Mouse (Mus musculus) hematopoietic stem cell, adult 5-6 weeks (primary cell): ENCODE measurements around the gene Dtx3l. TPM values are rescaled to one million over a fixed set of nuclear protein-coding genes. Genes with fewer than 3 reads are reported as not detected.
"Not testable (repeated sequence)": the region's sequence is repeated elsewhere in the genome, so short reads cannot be mapped to it uniquely, and the experiment has no call there.

Experiments used
- ATAC-seq, 2 experiments: fragments of 125-278 bp in 1 of 2; replicated peaks in 1 of 2; 2 replicates each; pipeline ENCODE4 v1.8.0; 2016 to 2017; ENCODE audit warnings: inconsistent platforms in 2 of 2, mild to moderate bottlenecking in 2 of 2, moderate number of reproducible peaks in 2 of 2, low read depth in 1 of 2, moderate TSS enrichment in 1 of 2; ENCODE audit not compliant: low FRiP score in 2 of 2, poor library complexity in 2 of 2, severe bottlenecking in 2 of 2, insufficient read depth in 1 of 2, low TSS enrichment in 1 of 2
- total RNA-seq: library from RNA; stranded (forward); fragments of 172-1452, 232-1000 nt; gene quantifications from 2 replicates; pipeline ENCODE4 v1.2.3, GENCODE M21; 2017

The Dtx3l gene
- total RNA-seq, 1 experiment from 2014 or later: 70.0 TPM

- peak; percentile 23 to 27; a peak in 1 of 4 replicates for ATAC-seq
Measured at GRCm38 (mm10) chr16:35904121-35904736, 34.7 kb downstream of the Dtx3l start.

GRCm38 (mm10) chr16:35903014-35903640 lies 35.8 kb downstream of the Dtx3l start:
- peak in 1 of 2 experiments; percentile 65; a peak in 2 of 4 replicates for ATAC-seq

GRCm38 (mm10) chr16:35900541-35900940 lies 38.4 kb downstream of the Dtx3l start:
- ATAC-seq: no peak

- ATAC-seq: no peak
Measured at GRCm38 (mm10) chr16:35894997-35895396, 44.0 kb downstream of the Dtx3l start.

GRCm38 (mm10) chr16:35891603-35892002 lies 47.3 kb downstream of the Dtx3l start:
- not testable (repeated sequence) for ATAC-seq

GRCm38 (mm10) chr16:35890645-35891044 lies 48.3 kb downstream of the Dtx3l start:
- ATAC-seq: no peak

GRCm38 (mm10) chr16:35888910-35889309 lies 50.0 kb downstream of the Dtx3l start:
- ATAC-seq: no peak

GRCm38 (mm10) chr16:35888174-35888573 lies 50.8 kb downstream of the Dtx3l start:
- no peak for ATAC-seq

Other genes starting within 250 kb of the Dtx3l start
- gene Dirc2, start 169.8 kb downstream of the Dtx3l start, total RNA-seq: 7.9 and 10.0 TPM in 2 replicates
- 2.4 TPM in 2 replicates for gene Hspbap1, start 168.8 kb downstream of the Dtx3l start, total RNA-seq
- gene Parp14, start 67.6 kb downstream of the Dtx3l start, total RNA-seq: 36.6 and 38.7 TPM in 2 replicates
- 65.9 and 69.0 TPM in 2 replicates for gene Parp9, start 681 bp downstream of the Dtx3l start, total RNA-seq
- 43.1 and 60.8 TPM in 2 replicates for gene Kpna1, start 39.6 kb upstream of the Dtx3l start, total RNA-seq
- gene Wdr5b, start 102.0 kb upstream of the Dtx3l start, total RNA-seq: 12.8 and 15.5 TPM in 2 replicates
- gene Fam162a, start 132.4 kb upstream of the Dtx3l start, total RNA-seq: 90.0 and 102 TPM in 2 replicates
- 59.4 and 73.5 TPM in 2 replicates for gene Ccdc58, start 132.5 kb upstream of the Dtx3l start, total RNA-seq
- gene Csta1, start 192.1 kb upstream of the Dtx3l start, total RNA-seq: not detected in 2 replicates
- gene Stfa2l1, start 217.7 kb upstream of the Dtx3l start, total RNA-seq: 4.4 TPM in 1 of 2 replicates, not detected in the other
- gene Gm5483, start 245.1 kb upstream of the Dtx3l start, total RNA-seq: 8.9 and 27.9 TPM in 2 replicates